Mouse (Mus musculus) spleen, embryonic (tissue): ENCODE measurements around the gene Snrpe.

ENCODE experiments used
- CTCF ChIA-PET: fragments of 350-600 bp; sonication (Branson Sonifier 250); formaldehyde crosslinking; loops from one replicate; lab custom pipeline; 2022; lab: Charles Lee

Snrpe gene

DNA sequence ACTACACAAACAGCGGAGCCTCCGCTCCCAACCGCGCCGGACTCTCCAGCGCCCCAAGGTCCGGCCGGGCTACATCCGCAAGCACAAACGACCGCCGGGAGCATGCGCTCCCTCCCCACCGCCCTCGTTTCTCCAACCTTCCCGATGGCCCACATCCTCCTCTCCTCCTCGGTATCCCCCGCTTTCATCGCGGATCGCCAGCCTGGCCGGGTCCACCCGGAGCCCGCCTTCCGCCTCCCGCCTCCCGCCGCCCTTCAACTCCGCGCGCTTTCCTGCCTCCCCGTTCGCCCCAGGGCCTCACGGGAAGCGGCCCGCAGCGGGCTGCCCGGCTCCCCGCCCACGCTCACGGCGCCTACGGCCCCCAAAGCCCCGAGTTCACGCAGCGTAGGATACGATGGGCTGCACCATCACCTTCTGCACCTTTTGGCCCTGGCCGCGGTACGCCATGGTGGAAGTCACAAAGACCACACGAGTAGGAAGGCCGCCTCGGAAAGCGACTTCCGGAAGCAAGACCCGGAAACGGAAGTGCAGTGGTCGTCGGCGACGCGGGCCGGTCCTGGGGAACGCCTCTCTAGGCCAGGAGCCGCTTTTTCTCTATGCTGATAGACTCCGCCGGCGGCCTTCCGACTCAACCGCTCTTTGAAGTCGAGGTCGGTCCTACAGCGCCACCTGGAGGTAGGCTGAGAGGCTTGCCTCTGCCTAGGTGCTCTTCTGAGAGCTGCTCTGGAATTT, at the start of gene Snrpe:
Snrpe (minus strand) TSS at position 521 of the 732 bp plus-strand sequence.
- CTCF ChIA-PET: interaction anchor here (0.6 to 1.9 kb wide), 4 partner anchors 227 to 304 kb away, joined by 3 to 5 read pairs (median 4); no protein-coding TSS in a partner anchor

DNA sequence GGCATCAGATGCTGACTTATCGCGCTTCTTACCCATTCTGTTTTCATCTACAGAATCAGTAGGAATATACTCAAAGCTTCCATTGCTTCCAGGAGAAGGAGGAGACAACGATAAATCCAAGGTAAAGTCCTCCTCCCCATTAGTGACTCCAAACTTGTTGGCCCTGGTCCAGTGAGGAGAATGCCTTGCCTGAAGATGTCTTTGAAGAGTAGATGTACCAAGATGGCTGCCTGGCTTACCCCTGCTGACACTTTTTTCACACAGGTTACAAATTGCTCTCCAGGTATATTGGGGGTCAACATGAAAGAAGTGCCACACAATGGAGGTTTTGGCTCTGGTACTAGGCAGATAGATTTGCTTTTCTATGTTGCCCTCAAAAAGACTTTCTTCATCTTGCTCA, 48.8 kb upstream of the Snrpe start:
- CTCF ChIA-PET: no interaction called here

DNA sequence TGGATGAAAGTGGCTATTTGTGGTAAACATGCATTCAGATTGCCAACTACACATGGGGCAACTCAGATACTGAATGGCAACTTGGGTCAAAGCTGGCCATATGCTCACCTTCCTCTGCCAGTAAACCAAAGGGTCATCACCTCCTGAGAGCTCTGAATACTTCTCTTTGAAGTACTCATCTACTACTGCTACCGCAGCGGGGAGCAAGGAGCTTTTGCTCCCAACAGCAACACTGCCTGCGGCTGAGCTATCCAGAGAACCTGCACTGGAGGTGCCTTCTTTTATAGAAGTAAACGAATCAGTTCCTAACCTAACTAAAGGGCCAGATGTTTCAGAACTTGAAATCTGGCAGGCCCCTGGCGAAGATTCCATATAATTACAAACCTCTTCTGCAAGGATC, 46.7 kb upstream of the Snrpe start:
- CTCF ChIA-PET: no interaction called here

DNA sequence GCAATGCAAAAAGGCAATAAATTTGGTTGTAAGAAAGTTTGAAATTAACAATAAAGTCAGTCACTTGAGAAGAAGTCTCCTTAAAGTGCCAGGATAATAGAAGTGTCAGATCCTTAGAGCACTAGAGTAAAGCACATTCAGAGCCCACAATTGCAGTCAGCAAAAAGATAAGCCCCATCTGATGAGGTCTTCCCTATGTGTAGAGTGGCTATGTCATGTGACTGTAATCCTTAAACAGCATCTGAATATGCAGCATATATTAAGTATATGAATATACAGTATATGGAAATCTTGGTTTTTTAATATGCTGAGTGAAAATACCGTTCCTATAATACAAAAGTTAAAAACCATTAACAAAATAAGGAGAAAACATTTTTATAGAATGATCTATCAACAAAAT, 42.9 kb upstream of the Snrpe start:
- CTCF ChIA-PET: no interaction called here

DNA sequence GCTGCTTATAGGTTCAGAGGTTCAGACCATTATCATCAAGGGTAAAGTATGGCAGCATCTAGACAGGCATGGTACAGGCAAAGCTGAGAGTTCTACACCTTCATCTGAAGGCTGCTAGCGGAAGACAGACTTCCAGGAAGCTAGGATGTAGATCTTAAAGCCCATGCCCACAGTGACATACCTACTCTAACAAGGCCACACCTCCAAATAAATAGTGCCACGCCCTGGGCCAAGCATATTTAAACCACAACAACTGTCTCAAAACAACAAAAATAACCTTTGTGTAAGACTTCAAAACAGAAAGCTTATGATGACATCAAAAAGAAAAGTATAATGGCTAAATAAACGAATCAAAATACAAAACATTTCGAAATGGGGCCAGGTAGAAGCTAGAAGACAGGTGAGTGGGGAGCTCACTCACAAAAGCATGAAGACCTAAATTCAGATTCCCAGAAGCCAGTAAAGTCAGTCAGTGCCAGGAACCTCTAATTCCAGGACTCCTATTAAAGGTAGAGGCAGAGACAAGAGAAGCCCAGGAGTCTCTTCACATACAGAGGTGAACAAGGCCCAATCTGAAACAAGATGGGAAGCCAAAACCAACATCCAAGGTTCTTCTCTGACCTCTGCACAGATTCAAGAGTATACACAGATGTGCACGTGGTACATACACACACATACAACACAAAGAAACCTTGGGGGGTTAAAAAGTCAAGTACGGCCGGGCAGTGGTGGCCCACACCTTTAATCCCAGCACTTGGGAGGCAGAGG, 40.4 kb upstream of the Snrpe start:
- CTCF ChIA-PET: interaction anchor here (0.6 kb wide), 2 partner anchors 39 to 66 kb away, joined by 3 to 5 read pairs; no protein-coding TSS in a partner anchor

DNA sequence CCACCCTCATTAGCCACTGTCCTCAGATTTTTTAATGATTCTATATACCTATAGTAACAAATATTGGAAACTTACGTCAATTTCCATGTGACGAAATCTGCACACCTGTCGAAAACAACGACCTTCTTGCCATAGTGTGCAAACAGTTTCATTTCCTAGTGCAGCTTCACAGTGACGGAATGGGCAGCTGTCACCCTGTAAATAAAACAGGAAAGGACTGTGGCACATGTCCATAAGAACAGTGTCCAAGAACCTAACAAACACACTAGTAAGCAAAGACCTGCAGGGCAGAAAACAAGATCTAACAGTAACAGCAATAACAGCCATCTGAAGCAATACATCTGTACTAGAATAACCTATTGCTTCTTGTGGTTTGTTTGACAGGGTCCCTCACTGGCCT, 35.6 kb upstream of the Snrpe start:
- CTCF ChIA-PET: no interaction called here

DNA sequence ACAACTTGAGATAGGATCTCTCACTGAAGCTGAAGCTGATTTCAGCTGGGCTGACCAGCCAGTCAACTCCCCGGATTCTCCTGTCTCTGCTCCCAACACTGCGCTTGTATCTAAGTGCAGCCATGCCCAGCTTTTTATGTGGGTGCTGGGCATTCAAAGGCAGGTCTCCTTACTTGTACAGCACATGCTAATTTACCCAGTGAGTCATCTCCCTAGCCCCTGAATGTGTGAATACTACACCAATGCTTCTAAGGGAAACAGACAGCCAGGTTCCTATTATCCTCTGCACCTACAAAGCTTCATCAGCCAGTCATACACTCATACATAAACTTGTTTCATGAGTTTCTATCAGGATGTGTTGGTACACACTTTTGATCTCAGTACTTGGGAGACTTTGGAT, 31.1 kb upstream of the Snrpe start:
- CTCF ChIA-PET: no interaction called here

DNA sequence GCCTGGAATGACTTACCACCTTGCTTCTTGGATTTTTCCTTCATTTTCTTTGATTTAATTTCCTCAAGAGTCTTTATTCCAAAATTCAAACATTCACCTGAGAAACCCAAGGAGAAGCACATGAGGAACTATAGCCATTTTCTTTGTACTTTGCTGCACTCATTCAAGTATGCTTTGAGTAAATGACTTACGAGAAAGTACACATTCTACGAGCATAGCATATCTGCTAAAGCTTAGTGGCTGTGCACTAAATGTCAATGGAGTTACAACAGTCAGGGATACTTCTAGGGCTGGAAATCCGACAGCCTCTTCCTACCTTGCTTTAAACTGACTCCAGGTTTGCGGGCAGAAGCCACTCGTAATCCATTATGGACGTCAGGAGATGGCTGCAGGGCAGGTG, 28.4 kb upstream of the Snrpe start:
- CTCF ChIA-PET: no interaction called here

DNA sequence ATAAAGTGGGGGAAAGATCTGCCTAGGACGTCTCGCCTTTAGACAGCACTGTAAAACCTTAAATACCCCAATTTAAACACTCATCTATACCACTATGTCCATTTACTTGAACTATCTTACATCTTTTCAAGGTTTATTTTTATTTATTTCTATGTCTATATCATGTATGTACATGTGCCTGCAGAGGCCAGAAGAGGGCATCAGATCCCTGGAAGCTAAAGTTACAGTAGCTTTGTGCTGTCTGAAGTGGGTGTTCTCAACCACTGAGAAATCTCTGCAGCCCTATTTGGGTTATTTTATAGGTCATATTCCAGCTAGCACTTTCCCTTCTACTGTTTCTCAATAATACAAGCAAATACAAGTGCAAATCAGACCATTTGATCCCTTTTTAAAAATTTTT, 22.1 kb upstream of the Snrpe start:
- CTCF ChIA-PET: no interaction called here

DNA sequence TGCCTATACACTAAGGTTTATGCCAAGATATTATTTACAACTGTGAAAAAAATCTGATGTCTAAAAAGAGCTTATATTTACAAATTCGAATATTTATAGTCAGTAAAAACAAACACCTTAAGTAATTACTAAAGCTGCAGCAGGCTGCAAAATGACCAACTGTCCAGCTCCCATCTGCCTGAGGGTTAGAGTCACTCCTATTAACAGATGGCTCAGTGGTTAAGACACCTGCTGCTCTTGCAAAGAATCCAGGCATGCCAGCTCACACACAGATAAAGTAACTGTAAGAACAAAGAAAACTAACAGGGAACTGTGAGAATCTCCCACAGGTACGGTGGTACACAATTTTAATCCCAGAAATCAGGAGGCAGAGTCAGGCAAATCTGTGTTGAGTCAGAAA, 15.0 kb upstream of the Snrpe start:
- CTCF ChIA-PET: no interaction called here

DNA sequence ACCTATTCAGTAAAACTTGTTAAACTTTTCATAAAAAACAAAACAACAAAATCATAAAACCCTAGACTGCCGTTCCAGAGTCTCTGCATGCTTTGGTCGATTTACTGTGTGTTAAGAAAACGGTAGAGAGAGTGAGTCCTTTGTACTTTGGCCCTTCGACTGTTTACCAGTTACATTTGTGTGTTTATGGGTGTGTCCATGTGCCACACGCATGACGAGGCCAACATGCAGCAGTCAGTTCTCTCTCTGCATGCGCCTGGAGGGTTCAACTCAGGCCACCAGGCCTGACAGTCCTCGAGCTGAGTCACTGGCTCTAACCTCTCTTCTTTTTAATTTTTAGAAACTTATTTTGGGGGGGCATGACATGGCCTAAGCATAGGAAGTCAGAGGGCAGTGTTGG, 8.2 kb upstream of the Snrpe start:
- CTCF ChIA-PET: no interaction called here

DNA sequence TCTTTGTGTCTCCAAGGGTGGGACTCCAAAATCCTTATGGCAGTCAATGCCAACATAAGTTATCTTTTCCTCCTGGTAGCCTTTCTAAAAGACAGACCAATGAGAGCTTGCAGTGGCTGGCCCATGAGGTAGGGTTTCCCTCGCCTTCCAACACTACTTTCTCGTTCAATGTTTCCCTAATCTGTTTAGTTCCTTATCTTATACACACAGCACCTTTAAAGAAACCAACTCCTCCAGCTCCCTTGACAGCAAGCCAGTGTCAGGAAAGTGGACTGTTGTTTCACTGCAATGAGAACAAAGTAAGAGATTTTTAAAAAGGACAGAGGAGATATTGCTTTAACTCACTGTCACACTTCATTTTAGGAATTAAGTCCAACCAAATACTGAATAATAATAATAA, 7.8 kb upstream of the Snrpe start:
- CTCF ChIA-PET: no interaction called here

DNA sequence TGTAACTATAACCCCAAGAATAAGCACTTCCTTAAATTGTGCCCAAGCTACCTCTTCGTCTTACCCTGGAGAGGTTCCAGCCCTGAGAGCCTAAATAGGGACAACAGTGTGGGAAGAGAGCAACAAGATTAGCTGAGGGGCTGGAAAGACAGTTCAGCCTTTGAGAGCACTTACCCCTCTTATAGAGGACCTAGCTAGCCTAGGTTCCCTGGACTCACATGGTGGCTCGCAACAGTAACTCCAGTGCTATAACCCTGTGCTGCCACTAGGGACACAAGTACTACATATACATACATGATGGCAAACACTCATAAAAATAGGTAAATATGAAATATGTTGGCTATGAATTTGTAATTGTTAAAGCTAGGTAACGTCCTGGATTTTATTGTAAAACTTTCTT, 3.7 kb upstream of the Snrpe start:
- CTCF ChIA-PET: no interaction called here

DNA sequence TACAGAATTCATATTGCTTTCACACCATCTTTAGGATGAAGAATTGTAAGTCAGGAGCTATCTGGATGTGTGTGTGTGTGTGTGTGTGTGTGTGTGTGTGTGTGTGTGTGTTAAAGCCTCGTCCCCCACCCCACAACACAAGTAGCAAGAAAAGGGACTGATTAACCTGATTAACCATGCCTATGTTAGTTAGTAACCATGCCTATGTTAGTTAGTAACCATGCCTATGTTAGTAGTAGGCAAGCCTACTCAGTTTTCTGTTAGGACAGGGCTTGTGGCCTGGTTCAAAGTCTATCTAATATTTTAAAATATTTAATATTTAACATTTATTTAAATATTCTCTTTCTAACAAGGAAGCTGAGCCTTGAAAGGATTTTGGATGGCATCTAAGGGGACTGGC, 1.3 kb upstream of the Snrpe start:
- CTCF ChIA-PET: interaction anchor here (0.6 to 1.5 kb wide), 3 partner anchors 101 to 229 kb away, joined by 3 to 11 read pairs (median 3); no protein-coding TSS in a partner anchor

DNA sequence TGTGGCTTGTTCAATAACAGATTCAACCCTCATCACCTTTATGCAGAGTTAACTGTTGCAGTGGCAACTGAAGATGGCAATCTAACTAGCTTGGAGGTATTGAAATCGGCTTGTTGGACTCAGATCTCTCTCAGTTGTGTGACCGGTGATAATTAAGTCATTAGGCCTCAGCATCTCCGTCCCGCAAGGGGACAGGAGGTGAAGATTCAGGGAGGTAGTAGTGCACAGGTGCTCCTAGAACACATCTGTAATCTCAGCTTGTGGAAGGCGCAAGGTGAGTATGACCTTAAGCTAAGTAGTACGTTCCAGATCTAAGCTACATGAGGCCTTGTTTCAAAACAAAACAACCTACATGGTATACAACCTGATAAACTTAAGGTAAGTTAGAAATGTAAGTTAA, 510 bp upstream of the Snrpe start:
- CTCF ChIA-PET: interaction anchor here (0.6 to 1.9 kb wide), 5 partner anchors 101 to 305 kb away, joined by 3 to 11 read pairs (median 4); no protein-coding TSS in a partner anchor

DNA sequence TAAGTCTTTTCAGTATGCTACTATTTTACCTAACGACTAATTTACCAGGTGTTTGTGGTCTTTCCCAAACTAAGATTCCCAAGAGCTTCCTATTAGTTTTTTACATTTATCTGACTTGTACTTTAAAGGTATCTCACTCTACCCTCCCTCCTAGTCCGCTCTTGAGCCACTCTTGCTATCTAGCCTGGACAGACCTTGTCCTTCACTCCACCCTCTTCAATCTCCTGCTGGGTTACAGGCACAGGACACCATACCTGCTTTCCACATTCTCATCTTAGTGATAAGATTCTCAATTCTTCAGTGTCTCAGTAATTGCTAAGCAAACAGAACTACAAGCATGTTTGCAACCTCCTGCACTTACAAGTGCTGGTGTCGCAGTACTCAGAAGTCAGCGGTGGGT, 6.9 kb downstream of the Snrpe start:
- CTCF ChIA-PET: no interaction called here

DNA sequence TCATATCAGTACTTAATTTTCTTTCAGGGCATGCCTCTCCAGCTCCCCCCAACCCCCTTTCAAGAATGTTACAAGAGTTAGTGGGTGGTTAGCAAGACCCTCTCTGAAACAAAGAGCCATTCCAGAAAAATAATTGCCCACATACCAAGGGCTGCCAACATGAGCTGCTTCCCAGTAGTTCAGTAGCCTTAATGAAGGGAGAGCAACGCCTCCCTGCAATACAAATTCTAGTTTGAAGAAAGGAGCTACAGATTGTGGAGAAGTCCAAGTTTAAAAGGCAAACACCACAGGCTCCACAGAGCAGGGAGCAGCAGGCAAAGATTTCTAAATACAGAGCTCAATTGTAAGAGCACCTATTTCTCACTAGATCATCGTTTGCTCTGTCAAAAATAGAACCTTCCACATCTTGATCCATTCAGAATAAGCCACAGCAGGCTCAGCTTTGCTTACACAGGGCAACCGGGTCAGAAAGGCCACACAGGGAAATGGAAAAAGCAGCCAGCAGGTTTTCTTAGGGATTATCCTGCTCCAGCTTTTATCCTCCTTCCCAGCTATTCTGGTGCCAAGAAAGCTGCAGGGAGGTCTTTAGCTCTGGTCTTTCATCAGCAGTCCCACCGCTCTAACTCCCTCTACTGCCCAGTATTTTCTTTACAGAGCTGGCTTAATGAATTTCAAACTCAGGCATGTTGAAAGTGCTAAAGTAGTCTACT, 13.6 kb downstream of the Snrpe start:
- CTCF ChIA-PET: no interaction called here

DNA sequence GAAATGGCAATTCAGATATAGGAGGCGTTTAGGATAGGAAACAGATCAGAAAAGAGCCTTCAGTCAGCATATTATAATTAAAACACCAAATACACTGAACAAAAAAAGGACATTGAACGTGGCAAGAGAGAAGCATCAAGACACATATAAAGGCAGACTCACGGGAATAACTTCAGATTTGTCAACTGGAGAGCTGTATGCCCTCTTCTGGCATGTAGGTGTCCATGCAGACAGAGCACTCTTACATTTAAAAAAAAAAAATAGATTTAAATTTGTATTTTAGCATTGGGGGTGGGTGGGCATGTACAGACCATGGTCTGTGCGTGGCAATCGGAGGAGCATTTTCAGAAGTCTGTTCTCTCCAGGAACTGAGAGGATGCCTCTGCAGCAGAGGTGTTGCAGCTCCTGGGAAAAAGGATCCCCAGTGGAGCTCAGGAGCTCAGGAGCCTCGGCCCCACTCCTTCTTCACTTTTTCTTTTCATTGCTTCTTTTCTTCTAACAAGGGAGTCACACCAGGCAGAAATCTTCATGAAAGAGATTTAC, 24.0 kb downstream of the Snrpe start:
- CTCF ChIA-PET: no interaction called here

DNA sequence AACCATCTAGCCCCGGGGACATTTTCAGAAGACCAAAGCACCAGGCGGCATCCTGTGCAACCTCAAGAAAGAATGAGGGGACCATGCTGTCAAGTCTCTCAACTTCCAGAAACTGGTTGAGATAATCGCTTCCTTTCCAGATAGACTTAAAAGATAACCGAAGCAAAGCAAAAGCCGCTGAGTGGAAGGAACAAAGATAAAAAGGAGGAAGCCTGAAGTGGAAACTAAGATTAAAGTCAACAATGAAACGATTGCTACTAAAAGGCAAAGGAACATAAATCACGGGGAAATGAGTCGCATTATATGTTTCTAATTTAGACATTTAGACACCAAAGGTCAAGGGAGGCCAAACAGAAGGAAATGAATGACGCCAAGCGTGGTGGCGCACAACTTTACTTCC, 38.8 kb downstream of the Snrpe start:
- CTCF ChIA-PET: no interaction called here
